Mouse (Mus musculus) brain, embryonic 14.5 days (tissue): Measurements from ENCODE around the gene Fam20a.

ENCODE experiments used
- CTCF ChIP-seq: fragments of 200-500 bp; IDR thresholded peaks from 2 replicates; pipeline ENCODE4 v1.5.1; 2012; ENCODE audit warnings: inconsistent platforms, mild to moderate bottlenecking, moderate library complexity, borderline replicate concordance; ENCODE audit not compliant: insufficient read depth, insufficient read length; ENCODE audit errors: extremely low read depth
- POLR2A ChIP-seq: fragments of 200-500 bp; IDR thresholded peaks from 2 replicates; pipeline ENCODE4 v1.6.1; 2012; ENCODE audit warnings: mild to moderate bottlenecking, inconsistent platforms, borderline replicate concordance; ENCODE audit not compliant: poor library complexity, insufficient read depth, insufficient read length, severe bottlenecking; ENCODE audit errors: extremely low read depth

- TF ChIP-seq POLR2A (no peak), CTCF (no peak)
Observed at GRCm38 (mm10) chr11:109771381-109771780, 49.3 kb upstream of the Fam20a start.
